Mouse (Mus musculus) MEL (cell line): ENCODE data around the gene Sox30.
A peak's percentile ranks its signal among the peaks of the same experiment; 100 is the strongest.

Experiments used
- CTCF ChIP-seq, 3 experiments: IDR thresholded peaks in 2 of 3; conservative IDR thresholded peaks in 1 of 3; 2 replicates each; pipeline ENCODE4 v1.5.1; 2011 to 2012; ENCODE audit warnings: low read length in 3 of 3, low read depth in 2 of 3, mild to moderate bottlenecking in 2 of 3, improper control_type of control experiment in 1 of 3, inconsistent platforms in 1 of 3, mixed read lengths in 1 of 3, moderate library complexity in 1 of 3; ENCODE audit not compliant: control insufficient read depth in 1 of 3, insufficient read depth in 1 of 3, poor library complexity in 1 of 3, severe bottlenecking in 1 of 3
- KAT2A ChIP-seq: conservative IDR thresholded peaks from 2 replicates; pipeline ENCODE4 v1.6.1; 2012; ENCODE audit warnings: low read depth, low read length, improper control_type of control experiment, inconsistent platforms
- POLR2A ChIP-seq, 2 experiments: IDR thresholded peaks; 2 replicates each; pipeline ENCODE4 v1.6.1; 2011 to 2012; ENCODE audit warnings: low read length in 2 of 2, mild to moderate bottlenecking in 2 of 2, control low read depth in 1 of 2, improper control_type of control experiment in 1 of 2, low read depth in 1 of 2, moderate library complexity in 1 of 2; ENCODE audit not compliant: control insufficient read depth in 1 of 2, insufficient read depth in 1 of 2, poor library complexity in 1 of 2
- TAL1 ChIP-seq: IDR thresholded peaks from 2 replicates; pipeline ENCODE4 v1.6.1; 2012; ENCODE audit warnings: mild to moderate bottlenecking, inconsistent platforms, low read length, moderate library complexity, mixed read lengths
- ZC3H11A ChIP-seq: IDR thresholded peaks from 2 replicates; pipeline ENCODE4 v1.6.1; 2012; ENCODE audit warnings: low read depth, mild to moderate bottlenecking, inconsistent platforms, low read length, improper control_type of control experiment

GRCm38 (mm10) chr11:45955127-45955627 lies 24.9 kb upstream of the Sox30 start, which contains the start of gene Thg1l:
- TF ChIP-seq POLR2A (IDR thresholded peaks at IDR 0.05; ENCODE audit: control insufficient read depth in 1 of 2, insufficient read depth in 1 of 2, low read depth in 1 of 2, low read length in 2 of 2, poor library complexity in 1 of 2) (peak; percentile 79 to 91; a peak in 3 of 4 replicates), TAL1 (no peak), CTCF (IDR thresholded peaks at IDR 0.05 in 2 of 3, conservative IDR thresholded peaks at IDR 0.05 in 1 of 3; ENCODE audit: control insufficient read depth in 1 of 3, insufficient read depth in 1 of 3, low read depth in 2 of 3, low read length in 3 of 3, poor library complexity in 1 of 3, severe bottlenecking in 1 of 3) (no peak), KAT2A (no peak; the same call in 1 of the 2 replicates), ZC3H11A (no peak)
